Mouse (Mus musculus) intestine, postnatal 0 days (tissue): ENCODE results near the gene Gm45140. TPM values are rescaled to one million over a fixed set of nuclear protein-coding genes. Genes with fewer than 3 reads are reported as not detected.

ENCODE experiments used
- ATAC-seq: fragments of 200-750 bp; cut with Nextera tagmentation; 2 replicates; pipeline ENCODE4 v1.8.0; 2017; ENCODE audit warnings: mild to moderate bottlenecking, moderate TSS enrichment, moderate library complexity
- H3K27ac ChIP-seq: fragments of 300-500 bp; sonication (generic); 2 replicates; pipeline ENCODE4 v1.5.1; 2014; ENCODE audit warnings: mild to moderate bottlenecking, low read depth, low read length, moderate library complexity
- H3K27me3 ChIP-seq: fragments of 300-500 bp; sonication (generic); replicated peaks from 2 replicates; pipeline ENCODE4 v1.6.1; 2014; ENCODE audit warnings: low read length, mixed read lengths; ENCODE audit not compliant: control insufficient read depth, insufficient read depth
- H3K36me3 ChIP-seq: fragments of 300-500 bp; sonication (generic); 2 replicates; pipeline ENCODE4 v1.6.1; 2014; ENCODE audit warnings: mild to moderate bottlenecking, moderate library complexity; ENCODE audit not compliant: control insufficient read depth, insufficient read depth
- H3K4me1 ChIP-seq: fragments of 300-500 bp; sonication (generic); replicated peaks from 2 replicates; pipeline ENCODE4 v1.6.1; 2014; ENCODE audit warnings: antibody characterized with exemption, low read length, mixed read lengths; ENCODE audit not compliant: control insufficient read depth, insufficient read depth
- H3K4me2 ChIP-seq: fragments of 300-500 bp; sonication (generic); replicated peaks from 2 replicates; pipeline ENCODE4 v1.6.1; 2014; ENCODE audit warnings: low read depth, mild to moderate bottlenecking, moderate library complexity
- H3K4me3 ChIP-seq: fragments of 300-500 bp; sonication (generic); 2 replicates; pipeline ENCODE4 v1.5.1; 2014; ENCODE audit warnings: low read depth, low read length
- H3K9ac ChIP-seq: fragments of 300-500 bp; sonication (generic); 2 replicates; pipeline ENCODE4 v1.6.1; 2014; ENCODE audit warnings: mild to moderate bottlenecking, low read depth, low read length
- H3K9me3 ChIP-seq: fragments of 300-500 bp; sonication (generic); 2 replicates; pipeline ENCODE4 v1.6.1; 2016; ENCODE audit warnings: mixed run types; ENCODE audit not compliant: control insufficient read depth
- CTCF ChIP-seq: sonication (generic); IDR thresholded peaks from 2 replicates; pipeline ENCODE4 v1.5.1; 2016; ENCODE audit warnings: low read depth, mild to moderate bottlenecking, control low read depth, antibody characterized with exemption, moderate library complexity
- WGBS: fragments of 180-500 bp; shearing (Covaris S2); extraction: QIAGEN DNeasy Blood & Tissue Kit; methylation state at CpG from one replicate; pipeline ENCODE4 v1.1.7; 2014; 5-methylcytosine and 5-hydroxymethylcytosine counted together
- polyA plus RNA-seq: library from polyadenylated mRNA; unstranded; fragments of >200 nt; fragmentation: Nextera tagmentation; extraction: Ambion mirVana; gene quantifications from 2 replicates; pipeline ENCODE4 v1.2.1, GENCODE M21; 2015

Gm45140 gene
- polyA plus RNA-seq, 1 experiment from 2014 or later = 2.0 TPM

DNA sequence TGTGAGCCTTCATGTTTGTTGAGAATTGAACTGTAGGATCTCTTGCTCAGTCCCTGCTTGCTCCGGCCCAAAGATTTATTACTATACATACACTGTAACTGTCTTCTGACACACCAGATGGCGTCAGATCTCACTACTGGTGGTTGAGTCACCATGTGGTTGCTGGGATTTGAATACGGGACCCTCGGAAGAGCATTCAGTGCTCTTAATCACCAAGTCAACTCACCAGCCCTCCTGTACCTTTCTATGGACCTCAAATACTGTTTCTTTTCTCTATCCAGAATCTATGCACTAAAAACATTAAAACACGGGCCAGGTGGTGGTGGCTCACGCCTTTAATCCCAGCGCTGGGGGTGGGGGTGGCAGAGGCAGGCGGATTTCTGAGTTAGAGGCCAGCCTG, 6.0 kb upstream of the Gm45140 start:
- 0 out of 2 replicates have a peak, but pooled peaks have one; percentile 12 for TF ChIP-seq CTCF
- Histone ChIP-seq H3K27ac (no peak overlapping the region), H3K27me3 (no peaks in the 10 kb centered on the region), H3K9ac (no peak overlapping the region), H3K9me3 (no peaks in the 10 kb centered on the region), H3K36me3 (peaks cover 40% of the 10 kb centered on the region), H3K4me1 (no peaks in the 10 kb centered on the region), H3K4me3 (no peak overlapping the region), H3K4me2 (no peak overlapping the region)
- 73% methylated on average over 8 of the region's 8 CpGs for WGBS
- ATAC-seq = no peak

- ATAC-seq = no peak
- Histone ChIP-seq H3K9ac (no peak overlapping the region), H3K27me3 (no peaks in the 10 kb centered on the region), H3K36me3 (peaks cover 30% of the 10 kb centered on the region), H3K4me3 (no peak overlapping the region), H3K27ac (0 out of 2 replicates have a peak overlapping the region, but pooled peaks have one; percentile 98), H3K4me1 (no peaks in the 10 kb centered on the region), H3K9me3 (no peaks in the 10 kb centered on the region), H3K4me2 (peak overlapping the region; percentile 86)
- TF ChIP-seq CTCF = no peak
- WGBS = 53% methylated on average over 11 of the region's 11 CpGs
Observed at GRCm38 (mm10) chr6:87839797-87840341, 4.3 kb upstream of the Gm45140 start.

DNA sequence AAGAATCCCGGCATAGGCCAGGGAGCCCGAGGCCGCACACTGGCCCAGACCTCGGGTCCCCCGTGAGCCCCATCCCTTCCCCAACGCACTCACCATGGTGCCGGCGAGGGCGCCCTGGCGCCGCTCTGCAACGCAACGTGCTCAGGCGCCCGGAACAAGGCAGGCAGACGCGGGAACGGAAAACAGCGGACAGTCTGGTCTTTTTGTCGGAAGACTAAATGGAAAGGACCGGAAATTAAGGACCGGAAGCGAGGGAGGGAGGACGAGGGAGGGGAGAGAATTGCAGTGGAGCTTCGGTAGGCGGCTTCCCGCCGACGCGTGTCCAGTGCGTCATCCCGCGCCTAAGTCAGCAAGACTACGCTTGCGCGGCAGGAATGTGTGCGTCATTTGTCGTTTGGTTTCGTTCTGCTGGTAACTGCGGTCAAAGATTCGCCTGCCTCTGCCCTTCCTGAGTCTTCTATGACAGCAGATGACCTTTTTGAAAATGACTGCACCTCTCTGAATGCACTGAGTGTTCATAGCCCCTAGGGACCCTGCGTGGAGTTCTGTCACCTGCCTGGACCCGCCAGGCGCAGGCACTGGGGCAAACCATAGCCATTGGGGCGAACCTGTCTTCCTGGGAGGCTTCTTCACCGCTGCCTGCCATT, 3.1 kb upstream of the Gm45140 start, which contains the start of gene Isy1:
Gene Isy1, minus strand, starts transcription at position 248 of the 647 bp plus-strand sequence.
- H3K27me3 ChIP-seq = no peaks in the 10 kb centered on the region
- H3K9me3 ChIP-seq = no peaks in the 10 kb centered on the region
- peak; percentile 51 for TF ChIP-seq CTCF
- ATAC-seq = peak; percentile 96
- peak within 1 kb of the TSS; percentile 86 for H3K4me2 ChIP-seq
- peak within 1 kb of the TSS; percentile 98 for H3K27ac ChIP-seq
- under 1% methylated on average over 46 of the region's 46 CpGs for WGBS
- H3K4me1 ChIP-seq = no peaks in the 10 kb centered on the region
- peak within 1 kb of the TSS; percentile 76 for H3K9ac ChIP-seq
- H3K4me3 ChIP-seq = peak within 1 kb of the TSS; percentile 67
- H3K36me3 ChIP-seq = peaks cover 28% of the 10 kb centered on the region

- Histone ChIP-seq H3K9me3 (no peaks in the 10 kb centered on the region), H3K36me3 (peaks cover 80% of the 10 kb centered on the region), H3K9ac (no peak overlapping the region), H3K27me3 (no peaks in the 10 kb centered on the region), H3K4me2 (no peak overlapping the region), H3K4me3 (no peak overlapping the region), H3K27ac (no peak overlapping the region), H3K4me1 (no peaks in the 10 kb centered on the region)
- 92% methylated on average over 2 of the region's 2 CpGs for WGBS
- no peak for TF ChIP-seq CTCF
- ATAC-seq = no peak
Observed at GRCm38 (mm10) chr6:87820366-87820765, 15.2 kb downstream of the Gm45140 start.

DNA sequence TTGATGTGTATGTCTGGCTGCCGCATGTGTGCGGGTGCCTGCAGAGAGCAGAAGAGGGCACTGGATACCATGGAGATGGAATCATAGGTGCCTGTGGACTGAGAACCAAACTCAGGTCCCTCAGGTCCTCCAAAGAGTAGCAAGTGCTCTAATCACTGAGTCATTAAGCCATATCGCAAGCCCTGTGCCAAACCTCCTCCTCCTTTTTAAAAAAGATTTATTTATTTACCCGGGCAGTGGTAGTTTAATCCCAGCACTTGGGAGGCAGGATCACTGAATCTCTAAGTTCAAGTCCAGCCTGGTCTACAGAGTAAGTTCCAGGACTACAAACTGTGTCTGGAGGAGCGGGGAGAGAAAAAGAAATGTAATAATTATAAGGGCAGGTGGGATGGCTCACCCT, 21.1 kb downstream of the Gm45140 start:
- TF ChIP-seq CTCF = no peak
- H3K36me3 ChIP-seq = peaks cover 32% of the 10 kb centered on the region
- H3K27me3 ChIP-seq = no peaks in the 10 kb centered on the region
- H3K27ac ChIP-seq = no peak overlapping the region
- no peak overlapping the region for H3K4me3 ChIP-seq
- ATAC-seq = no peak
- no peak overlapping the region for H3K4me2 ChIP-seq
- 90% methylated on average over 5 of the region's 5 CpGs for WGBS
- H3K9me3 ChIP-seq = no peaks in the 10 kb centered on the region
- H3K4me1 ChIP-seq = 0 out of 2 replicates have a peak, but pooled peaks cover 6% of the 10 kb centered on the region
- H3K9ac ChIP-seq = no peak overlapping the region

DNA sequence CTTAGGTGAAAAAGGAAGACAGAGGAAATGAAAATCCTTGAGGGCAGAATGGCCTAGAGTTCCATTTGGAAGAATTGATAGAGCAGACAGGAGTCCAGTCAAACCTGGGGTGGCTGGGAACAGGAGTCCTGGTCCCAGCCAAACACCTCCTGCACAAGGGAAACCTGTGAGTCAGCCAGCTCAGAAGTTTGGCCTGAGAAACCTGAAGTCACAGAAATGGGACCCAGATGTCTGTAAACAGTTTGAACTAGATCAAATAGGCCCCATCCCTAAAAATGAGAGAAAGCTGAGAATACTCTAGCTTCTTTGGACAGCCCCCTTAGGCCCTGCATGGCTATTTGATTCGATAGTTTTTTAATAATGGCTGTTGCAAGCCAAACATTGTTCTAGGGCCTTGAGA, 22.9 kb downstream of the Gm45140 start:
- peak overlapping the region; percentile 87; the same call in 1 of the 2 replicates for H3K4me2 ChIP-seq
- TF ChIP-seq CTCF = no peak
- H3K27ac ChIP-seq = peak overlapping the region; percentile 95

More for the DNA sequence above, 22.9 kb downstream of the Gm45140 start:
- no peak overlapping the region; the same call in 1 of the 2 replicates for H3K4me3 ChIP-seq
- WGBS = 87% methylated on average over 1 of the region's 1 CpGs
- peaks cover 14% of the 10 kb centered on the region for H3K36me3 ChIP-seq
- no peaks in the 10 kb centered on the region for H3K9me3 ChIP-seq
- H3K9ac ChIP-seq = no peak overlapping the region
- H3K27me3 ChIP-seq = no peaks in the 10 kb centered on the region
- 0 out of 2 replicates have a peak, but pooled peaks cover 8% of the 10 kb centered on the region for H3K4me1 ChIP-seq
- no peak for ATAC-seq
